Mouse (Mus musculus) G1E (cell line): ENCODE results near the gene Stat5b. TPM values are rescaled to one million over a fixed set of nuclear protein-coding genes. Genes with fewer than 3 reads are reported as not detected.

Experiments
- ATAC-seq: 2 replicates; pipeline ENCODE4 v1.8.0; 2016; ENCODE audit warnings: mild to moderate bottlenecking; ENCODE audit not compliant: insufficient number of reproducible peaks, poor library complexity, low FRiP score, severe bottlenecking; ENCODE audit errors: extremely low read depth
- DNase-seq: peaks from one replicate; pipeline ENCODE4 v3.0.0; 2012; ENCODE audit warnings: low spot score
- H3K27me3 ChIP-seq: 2 replicates; pipeline ENCODE4 v1.6.1; 2012; ENCODE audit warnings: mild to moderate bottlenecking, low read length, inconsistent platforms; ENCODE audit not compliant: insufficient read depth
- H3K36me3 ChIP-seq: replicated peaks from 2 replicates; pipeline ENCODE3; 2012; ENCODE audit warnings: mild to moderate bottlenecking, inconsistent platforms
- H3K4me1 ChIP-seq: 2 replicates; pipeline ENCODE4 v1.6.1; 2012; ENCODE audit warnings: low read depth, low read length, inconsistent platforms, mixed read lengths; ENCODE audit not compliant: insufficient read depth
- H3K4me3 ChIP-seq: 2 replicates; pipeline ENCODE4 v1.5.1; 2012; ENCODE audit warnings: low read depth, mild to moderate bottlenecking, inconsistent platforms, low read length, moderate library complexity, mixed read lengths
- H3K9me3 ChIP-seq: replicated peaks from 2 replicates; pipeline ENCODE4 v1.6.1; 2012; ENCODE audit warnings: inconsistent platforms
- CTCF ChIP-seq: IDR thresholded peaks from 2 replicates; pipeline ENCODE4 v1.5.1; 2012; ENCODE audit warnings: low read depth, low read length, inconsistent platforms, mixed read lengths
- GATA1 ChIP-seq: IDR thresholded peaks from 2 replicates; pipeline ENCODE4 v1.6.1; 2012; ENCODE audit warnings: borderline replicate concordance, low read length, inconsistent platforms, mixed read lengths
- GATA2 ChIP-seq: IDR thresholded peaks from 2 replicates; pipeline ENCODE4 v1.6.1; 2012; ENCODE audit warnings: low read depth, low read length, inconsistent platforms, borderline replicate concordance
- POLR2AphosphoS5 ChIP-seq: IDR thresholded peaks from 2 replicates; pipeline ENCODE4 v1.6.1; 2012; ENCODE audit warnings: low read depth, low read length, inconsistent platforms; ENCODE audit not compliant: insufficient replicate concordance
- TAL1 ChIP-seq: conservative IDR thresholded peaks from 2 replicates; pipeline ENCODE4 v1.6.1; 2012; ENCODE audit warnings: low read depth, low read length, inconsistent platforms, mixed read lengths
- polyA plus RNA-seq: library from polyadenylated mRNA; stranded (reverse); fragments of >175 nt; gene quantifications from 2 replicates; pipeline ENCODE4 v1.2.3, GENCODE M21; 2012
- total RNA-seq, 2 experiments: library from RNA; stranded (forward) in 1 of 2; stranded (reverse) in 1 of 2; fragments of 200-1000 nt in 1 of 2; fragments of >200 nt in 1 of 2; fragmentation: Nextera tagmentation in 1 of 2; gene quantifications; 2 replicates each; pipeline ENCODE4 v1.2.3; 2014 to 2017

The Stat5b gene
- total and polyA plus RNA-seq, 3 experiments: 55.9 to 93.0 (median 73.5) TPM

GRCm38 (mm10) chr11:100826161-100826866 lies 24.2 kb downstream of the Stat5b start:
- H3K4me3 ChIP-seq: no peak overlapping the region
- H3K4me1 ChIP-seq: peaks cover 81% of the 10 kb centered on the region
- no peak for TF ChIP-seq TAL1
- TF ChIP-seq POLR2AphosphoS5: no peak
- TF ChIP-seq CTCF: no peak
- no peak for TF ChIP-seq GATA2
- no peak for TF ChIP-seq GATA1
- no peak for ATAC-seq
- peaks cover 74% of the 10 kb centered on the region for H3K36me3 ChIP-seq
- DNase-seq: no peak
- no peaks in the 10 kb centered on the region for H3K27me3 ChIP-seq
- no peaks in the 10 kb centered on the region for H3K9me3 ChIP-seq

GRCm38 (mm10) chr11:100825451-100825850 lies 25.1 kb downstream of the Stat5b start:
- H3K4me1 ChIP-seq: peaks cover 84% of the 10 kb centered on the region
- no peak for TF ChIP-seq POLR2AphosphoS5
- no peak for TF ChIP-seq TAL1
- no peak for TF ChIP-seq CTCF
- no peak for TF ChIP-seq GATA2
- TF ChIP-seq GATA1: no peak

GRCm38 (mm10) chr11:100824496-100824895 lies 26.0 kb downstream of the Stat5b start:
- Histone ChIP-seq H3K27me3 (no peaks in the 10 kb centered on the region), H3K36me3 (peaks cover 70% of the 10 kb centered on the region), H3K4me1 (peaks cover 89% of the 10 kb centered on the region), H3K4me3 (no peak overlapping the region), H3K9me3 (no peaks in the 10 kb centered on the region)
- ATAC-seq: no peak
- no peak for TF ChIP-seq TAL1
- TF ChIP-seq GATA2: no peak
- no peak for TF ChIP-seq CTCF
- no peak for TF ChIP-seq POLR2AphosphoS5
- no peak for TF ChIP-seq GATA1
- no peak for DNase-seq

More at GRCm38 (mm10) chr11:100825451-100825850, 25.1 kb downstream of the Stat5b start:
- no peak overlapping the region for H3K4me3 ChIP-seq
- DNase-seq (no peak), ATAC-seq (no peak)
- peaks cover 72% of the 10 kb centered on the region for H3K36me3 ChIP-seq
- H3K9me3 ChIP-seq: no peaks in the 10 kb centered on the region
- H3K27me3 ChIP-seq: no peaks in the 10 kb centered on the region

GRCm38 (mm10) chr11:100823543-100824313 lies 26.8 kb downstream of the Stat5b start:
- peak; percentile 59; the same call in 1 of the 2 replicates for ATAC-seq
- DNase-seq: no peak
- Histone ChIP-seq H3K4me1 (peaks cover 89% of the 10 kb centered on the region), H3K27me3 (no peaks in the 10 kb centered on the region), H3K4me3 (no peak overlapping the region), H3K36me3 (peaks cover 69% of the 10 kb centered on the region), H3K9me3 (no peaks in the 10 kb centered on the region)
- TF ChIP-seq CTCF: no peak
- TF ChIP-seq POLR2AphosphoS5: no peak
- TF ChIP-seq GATA1: no peak
- TF ChIP-seq TAL1: no peak
- no peak for TF ChIP-seq GATA2

GRCm38 (mm10) chr11:100822365-100822764 lies 28.2 kb downstream of the Stat5b start:
- Histone ChIP-seq H3K36me3 (peaks cover 71% of the 10 kb centered on the region), H3K27me3 (no peaks in the 10 kb centered on the region), H3K4me1 (peaks cover 89% of the 10 kb centered on the region), H3K9me3 (no peaks in the 10 kb centered on the region), H3K4me3 (no peak overlapping the region)
- ATAC-seq: no peak
- DNase-seq: no peak
- TF ChIP-seq CTCF (no peak), GATA2 (no peak), POLR2AphosphoS5 (no peak), GATA1 (no peak), TAL1 (no peak)

GRCm38 (mm10) chr11:100821605-100822220 lies 28.8 kb downstream of the Stat5b start:
- Histone ChIP-seq H3K4me1 (peaks cover 89% of the 10 kb centered on the region), H3K36me3 (peaks cover 69% of the 10 kb centered on the region)
- ATAC-seq: no peak

More at GRCm38 (mm10) chr11:100821605-100822220, 28.8 kb downstream of the Stat5b start:
- H3K9me3 ChIP-seq: no peaks in the 10 kb centered on the region
- TF ChIP-seq TAL1 (no peak), GATA1 (no peak), POLR2AphosphoS5 (no peak), GATA2 (no peak), CTCF (no peak)
- no peak overlapping the region for H3K4me3 ChIP-seq
- no peak for DNase-seq
- no peaks in the 10 kb centered on the region for H3K27me3 ChIP-seq
